Mouse (Mus musculus): ENCODE measurements at regions not wholly inside any gene's neighbourhood (a gene's known extent, or its start where the extent isn't known, plus 50 kb on each side); places are given as distances from the start of the nearest gene placed in this dataset.

GRCm38 (mm10) chr8:12051357-12051756 lies 211.1 kb downstream of the Tex29 start:
- TF ChIP-seq POLR2A (IDR thresholded peaks at IDR 0.05; ENCODE audit: low read depth, low read length) (no peak), CTCF (conservative IDR thresholded peaks at IDR 0.05; ENCODE audit: insufficient read depth, insufficient read length, low read depth, low read length) (no peak)
